Mouse (Mus musculus) bone marrow, adult 2 months (tissue): ENCODE results near the gene Dpy19l1.

Experiments
- CTCF ChIP-seq: fragments of 200-500 bp; IDR thresholded peaks from 2 replicates; pipeline ENCODE4 v1.5.1; 2011; ENCODE audit warnings: low read length, control low read depth; ENCODE audit not compliant: control insufficient read depth, insufficient read depth
- POLR2A ChIP-seq: fragments of 200-500 bp; IDR thresholded peaks from 2 replicates; pipeline ENCODE4 v1.6.1; 2011; ENCODE audit warnings: low read depth, mild to moderate bottlenecking, control low read depth, low read length, borderline replicate concordance; ENCODE audit not compliant: control insufficient read depth

DNA sequence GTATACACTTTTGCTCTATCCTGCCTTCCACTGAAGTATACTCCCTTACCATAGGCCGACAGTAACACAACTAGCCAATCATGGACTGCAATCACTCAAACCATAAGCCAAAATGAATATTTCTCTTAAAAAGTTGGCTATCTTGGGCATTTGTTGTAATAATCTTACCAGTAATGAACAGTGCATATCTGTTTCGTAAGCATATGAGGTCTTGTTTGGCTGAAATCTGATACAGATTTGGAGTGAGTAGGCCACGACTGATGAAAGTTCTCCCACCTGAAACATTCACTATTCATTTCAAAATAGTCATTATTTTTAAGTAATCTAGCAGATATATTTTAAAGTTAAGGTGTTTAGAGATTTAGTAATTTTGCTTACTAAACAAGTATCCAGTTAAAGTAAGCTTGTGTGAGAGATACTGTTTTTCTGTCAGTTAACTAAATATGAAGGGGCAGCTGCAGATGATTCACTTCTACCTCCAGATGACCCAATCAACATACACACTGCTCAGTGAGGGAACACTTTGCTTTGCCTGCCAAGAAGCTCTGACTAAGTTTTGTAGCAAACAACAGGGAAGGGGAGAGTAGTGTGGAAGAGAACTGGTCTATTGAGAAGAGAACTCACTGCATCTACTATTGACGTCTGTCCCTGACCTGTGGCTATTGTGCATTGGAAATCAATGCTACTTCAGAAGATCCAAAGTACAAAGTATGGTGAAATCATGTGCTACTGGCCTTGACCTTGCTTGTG lies 8.6 kb upstream of the Dpy19l1 start:
- TF ChIP-seq CTCF, result no peak
- no peak for TF ChIP-seq POLR2A
